Mouse (Mus musculus) bone marrow, adult 2 months (tissue): Measurements from ENCODE around the gene Pou2f1.
A peak's percentile ranks its signal among the peaks of the same experiment; 100 is the strongest.

Source experiments
- CTCF ChIP-seq: fragments of 200-500 bp; IDR thresholded peaks from 2 replicates; pipeline ENCODE4 v1.5.1; 2011; ENCODE audit warnings: low read length, control low read depth; ENCODE audit not compliant: control insufficient read depth, insufficient read depth
- POLR2A ChIP-seq: fragments of 200-500 bp; IDR thresholded peaks from 2 replicates; pipeline ENCODE4 v1.6.1; 2011; ENCODE audit warnings: low read depth, mild to moderate bottlenecking, control low read depth, low read length, borderline replicate concordance; ENCODE audit not compliant: control insufficient read depth

DNA sequence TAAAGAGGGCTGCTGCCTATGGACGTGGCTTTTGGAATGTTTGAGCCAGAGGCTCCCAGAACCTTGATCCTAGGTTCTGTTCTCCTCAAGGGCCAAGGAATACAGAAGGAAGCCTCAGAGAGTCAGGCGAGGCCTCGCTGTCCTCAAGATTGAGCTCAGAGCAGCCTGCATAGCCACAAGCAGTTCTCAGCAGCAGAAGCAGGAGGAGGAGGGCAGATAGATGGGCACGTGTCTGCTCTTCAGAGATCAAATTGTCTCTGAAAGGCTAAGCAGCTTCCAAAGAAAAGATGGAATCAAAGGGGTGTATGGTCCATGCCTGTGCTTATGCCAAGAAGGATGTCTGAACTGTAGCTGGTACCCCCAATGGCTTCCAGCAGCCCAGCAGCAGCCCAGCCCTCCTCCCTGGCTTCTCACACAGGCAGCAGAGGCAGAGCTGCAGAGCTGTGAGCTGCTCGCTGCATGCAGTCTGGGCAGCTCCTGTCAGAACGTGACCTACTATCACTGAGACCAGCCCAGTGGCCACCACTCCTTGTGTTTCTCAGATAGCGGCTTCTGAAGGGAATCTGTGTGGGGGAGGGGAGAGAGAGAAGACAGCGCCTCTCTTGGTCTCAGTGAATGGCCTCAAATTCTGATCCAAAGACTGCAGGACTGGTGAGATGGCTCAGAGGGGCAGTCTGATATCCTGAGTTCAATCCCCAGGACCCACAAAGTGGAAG, 184.2 kb downstream of the Pou2f1 start:
- TF ChIP-seq CTCF (no peak), POLR2A (peak; percentile 11; the same call in 1 of the 2 replicates)
